Mouse (Mus musculus): ENCODE data around the gene Car12. TPM values are rescaled to one million over a fixed set of nuclear protein-coding genes. Genes with fewer than 3 reads are reported as not detected.
"Not testable (repeated sequence)": the region's sequence is repeated elsewhere in the genome, so short reads cannot be mapped to it uniquely, and the experiment has no call there.

The Car12 gene
- polyA plus RNA-seq, 1 experiment from 2014 or later: 0.42 TPM

DNA sequence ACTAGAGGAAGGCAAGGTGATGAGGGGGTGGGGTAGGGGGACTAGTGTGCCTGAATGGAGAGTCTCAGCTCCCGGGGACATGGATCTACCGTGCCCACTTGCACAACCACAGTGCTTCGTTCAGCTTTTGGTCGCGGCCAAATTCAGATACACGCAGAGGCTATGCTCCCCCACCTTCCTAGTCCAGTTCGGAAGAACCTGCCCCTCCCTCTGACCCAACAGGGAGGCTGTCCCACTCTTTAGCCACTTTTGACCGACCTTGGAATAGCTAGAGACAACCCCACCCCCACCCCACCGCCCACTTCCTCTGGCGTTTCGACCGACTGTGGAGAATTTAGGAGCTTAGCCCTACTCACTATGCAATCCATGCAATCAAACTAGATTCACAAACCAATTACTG lies 88.5 kb downstream of the Car12 start:
- peaks cover 13% of the 10 kb centered on the region; the same call in 1 of the 2 replicates for H3K27me3 ChIP-seq (ENCODE audit: control insufficient read depth, insufficient read depth, low read length)
- no peak overlapping the region for H3K27ac ChIP-seq (replicated peaks in 1 of 2; ENCODE audit: control insufficient read depth in 1 of 2, insufficient read depth in 1 of 2, low read depth in 2 of 2, low read length in 2 of 2)
- peak overlapping the region; percentile 46 for H3K4me2 ChIP-seq (ENCODE audit: low read length)
- H3K9ac ChIP-seq (ENCODE audit: low read length): 0 out of 2 replicates have a peak overlapping the region, but pooled peaks have one; percentile 13
- H3K4me3 ChIP-seq (ENCODE audit: control insufficient read depth in 1 of 2, insufficient read depth in 1 of 2, low read depth in 1 of 2, low read length in 2 of 2): 0 out of 4 replicates have a peak overlapping the region, but pooled peaks of 1 of the 2 experiments have one; percentile 15
- H3K4me1 ChIP-seq (ENCODE audit: control insufficient read depth in 2 of 2, insufficient read depth in 2 of 2, low read length in 2 of 2): peaks cover 10 to 12% of the 10 kb centered on the region in 2 experiments; a peak in 3 of 4 replicates
- H3K36me3 ChIP-seq (ENCODE audit: control insufficient read depth, insufficient read depth, low read length): no peaks in the 10 kb centered on the region
- 36% methylated on average over 12 of the region's 12 CpGs for WGBS
- no peak for ATAC-seq (ENCODE audit: insufficient number of reproducible peaks, insufficient read depth, low FRiP score, low read depth)
- H3K9me3 ChIP-seq (ENCODE audit: control insufficient read depth, low read length): no peaks in the 10 kb centered on the region

DNA sequence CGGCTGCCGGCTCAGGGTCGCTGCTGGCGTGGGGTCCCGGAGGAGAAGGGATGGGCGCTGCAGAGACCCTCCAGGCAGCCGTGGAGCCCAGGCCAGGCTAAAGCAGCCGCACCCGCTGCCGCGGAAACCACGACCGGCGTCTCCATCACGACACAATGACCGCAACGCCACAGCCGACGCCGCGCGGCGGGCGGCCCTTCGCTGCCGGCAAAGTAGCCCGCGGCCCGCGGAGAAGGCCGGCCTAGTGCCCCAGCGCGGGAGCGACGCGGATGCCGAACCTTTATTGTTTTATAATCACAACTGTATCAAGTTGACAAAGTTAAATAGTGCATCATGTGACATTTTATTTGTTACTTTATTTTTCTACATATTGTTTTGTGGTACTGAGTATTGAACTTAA lies 92.5 kb downstream of the Car12 start:
- H3K27me3 ChIP-seq (ENCODE audit: control insufficient read depth, insufficient read depth, low read length): peaks cover 13% of the 10 kb centered on the region; the same call in 1 of the 2 replicates
- peak overlapping the region; percentile 57; the same call in 1 of the 2 replicates for H3K9ac ChIP-seq (ENCODE audit: low read length)
- H3K27ac ChIP-seq (replicated peaks in 1 of 2; ENCODE audit: control insufficient read depth in 1 of 2, insufficient read depth in 1 of 2, low read depth in 2 of 2, low read length in 2 of 2); ATAC-seq (ENCODE audit: insufficient number of reproducible peaks, insufficient read depth, low FRiP score, low read depth); H3K36me3 ChIP-seq (ENCODE audit: control insufficient read depth, insufficient read depth, low read length); H3K9me3 ChIP-seq (ENCODE audit: control insufficient read depth, low read length): not testable (repeated sequence)
- H3K4me1 ChIP-seq (ENCODE audit: control insufficient read depth in 2 of 2, insufficient read depth in 2 of 2, low read length in 2 of 2): peaks cover 10 to 12% of the 10 kb centered on the region in 2 experiments; a peak in 3 of 4 replicates
- H3K4me3 ChIP-seq (ENCODE audit: control insufficient read depth in 1 of 2, insufficient read depth in 1 of 2, low read depth in 1 of 2, low read length in 2 of 2): peak overlapping the region; percentile 35 to 36
- H3K4me2 ChIP-seq (ENCODE audit: low read length): peak overlapping the region; percentile 61
- 4% methylated on average over 30 of the region's 37 CpGs for WGBS

DNA sequence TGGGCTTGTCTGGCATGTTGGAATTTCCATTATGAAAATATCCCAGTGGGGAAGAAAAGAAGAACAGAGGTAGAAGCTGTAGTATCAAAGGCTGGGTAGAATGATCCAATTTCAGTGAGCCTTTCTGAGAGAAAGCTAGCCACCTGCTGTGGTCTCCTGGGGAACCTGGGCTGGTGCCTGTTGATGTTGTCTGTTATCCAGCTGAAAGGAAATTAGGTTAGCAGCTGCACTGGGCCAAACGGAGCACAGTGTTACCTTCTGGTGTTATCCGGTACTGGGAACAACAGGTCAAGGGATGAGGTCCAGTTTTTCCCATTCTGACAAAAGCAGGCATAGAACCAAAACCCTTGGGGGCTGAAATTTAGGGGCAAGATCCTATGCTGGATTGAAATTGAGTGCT lies 99.9 kb downstream of the Car12 start:
- Histone ChIP-seq H3K36me3 (ENCODE audit: control insufficient read depth, insufficient read depth, low read length) (no peaks in the 10 kb centered on the region), H3K4me2 (ENCODE audit: low read length) (no peak overlapping the region), H3K27ac (replicated peaks in 1 of 2; ENCODE audit: control insufficient read depth in 1 of 2, insufficient read depth in 1 of 2, low read depth in 2 of 2, low read length in 2 of 2) (no peak overlapping the region), H3K4me1 (ENCODE audit: control insufficient read depth in 2 of 2, insufficient read depth in 2 of 2, low read length in 2 of 2) (no peaks in the 10 kb centered on the region), H3K9me3 (ENCODE audit: control insufficient read depth, low read length) (no peaks in the 10 kb centered on the region), H3K4me3 (ENCODE audit: control insufficient read depth in 1 of 2, insufficient read depth in 1 of 2, low read depth in 1 of 2, low read length in 2 of 2) (no peak overlapping the region), H3K9ac (ENCODE audit: low read length) (no peak overlapping the region), H3K27me3 (ENCODE audit: control insufficient read depth, insufficient read depth, low read length) (no peaks in the 10 kb centered on the region)
- no peak for ATAC-seq (ENCODE audit: insufficient number of reproducible peaks, insufficient read depth, low FRiP score, low read depth)
- WGBS: 33% methylated on average over 2 of the region's 2 CpGs

Other genes with a start within 250 kb of the Car12 start
- 78.6 and 81.6 TPM in 2 replicates for gene Fbxl22, start 199.1 kb upstream of the Car12 start, polyA plus RNA-seq (2014; fragmentation: Nextera tagmentation; extraction: Ambion mirVana)
- 39.9 and 51.7 TPM in 2 replicates for gene Usp3, start 120.5 kb upstream of the Car12 start, polyA plus RNA-seq (2014; fragmentation: Nextera tagmentation; extraction: Ambion mirVana)
- 9.1 and 11.0 TPM in 2 replicates for gene Aph1b, start 81.8 kb downstream of the Car12 start, polyA plus RNA-seq (2014; fragmentation: Nextera tagmentation; extraction: Ambion mirVana)
- gene Gm10647, start 83.4 kb downstream of the Car12 start, polyA plus RNA-seq (2014; fragmentation: Nextera tagmentation; extraction: Ambion mirVana): 0.46 and 0.57 TPM in 2 replicates
- gene Aph1c, start 121.0 kb downstream of the Car12 start, polyA plus RNA-seq (2014; fragmentation: Nextera tagmentation; extraction: Ambion mirVana): 2.1 and 4.5 TPM in 2 replicates
- 16.7 and 18.9 TPM in 2 replicates for gene Rab8b, start 206.0 kb downstream of the Car12 start, polyA plus RNA-seq (2014; fragmentation: Nextera tagmentation; extraction: Ambion mirVana)
- gene Rps27l, start 232.4 kb downstream of the Car12 start, polyA plus RNA-seq (2014; fragmentation: Nextera tagmentation; extraction: Ambion mirVana): 515 and 527 TPM in 2 replicates

Data from heart, embryonic 14.5 days (tissue).